Mouse (Mus musculus) retina, embryonic 14.5 days (tissue): ENCODE data around the gene Tbx20.

Source experiments
- DNase-seq: peaks from one replicate; pipeline ENCODE4 v3.0.0-alpha.2; 2015; ENCODE audit warnings: low spot score

Gene Tbx20

GRCm38 (mm10) chr9:24769611-24770010, 4.5 kb downstream of the Tbx20 start:
- DNase-seq, result peak; percentile 13

- DNase-seq, result no peak
These were observed 7.0 kb downstream of the Tbx20 start for GRCm38 (mm10) chr9:24767056-24767455.

GRCm38 (mm10) chr9:24765572-24765971, 8.5 kb downstream of the Tbx20 start:
- no peak for DNase-seq

- DNase-seq, result peak; percentile 41
These were observed 13.6 kb downstream of the Tbx20 start for GRCm38 (mm10) chr9:24760461-24760860.

GRCm38 (mm10) chr9:24744958-24745357, 29.1 kb downstream of the Tbx20 start:
- no peak for DNase-seq

- DNase-seq, result peak; percentile 69
These were observed 72.9 kb downstream of the Tbx20 start for GRCm38 (mm10) chr9:24701246-24701645.

GRCm38 (mm10) chr9:24696405-24696778, 77.7 kb downstream of the Tbx20 start:
- DNase-seq, result no peak

- peak; percentile 73 for DNase-seq
These were observed 78.3 kb downstream of the Tbx20 start, which contains the start of gene Dpy19l2 for GRCm38 (mm10) chr9:24695700-24696404. Gene Dpy19l2, minus strand, starts transcription at chr9:24696293.
